Mouse (Mus musculus): ENCODE results near the gene Selenoo.

Selenoo gene

DNA sequence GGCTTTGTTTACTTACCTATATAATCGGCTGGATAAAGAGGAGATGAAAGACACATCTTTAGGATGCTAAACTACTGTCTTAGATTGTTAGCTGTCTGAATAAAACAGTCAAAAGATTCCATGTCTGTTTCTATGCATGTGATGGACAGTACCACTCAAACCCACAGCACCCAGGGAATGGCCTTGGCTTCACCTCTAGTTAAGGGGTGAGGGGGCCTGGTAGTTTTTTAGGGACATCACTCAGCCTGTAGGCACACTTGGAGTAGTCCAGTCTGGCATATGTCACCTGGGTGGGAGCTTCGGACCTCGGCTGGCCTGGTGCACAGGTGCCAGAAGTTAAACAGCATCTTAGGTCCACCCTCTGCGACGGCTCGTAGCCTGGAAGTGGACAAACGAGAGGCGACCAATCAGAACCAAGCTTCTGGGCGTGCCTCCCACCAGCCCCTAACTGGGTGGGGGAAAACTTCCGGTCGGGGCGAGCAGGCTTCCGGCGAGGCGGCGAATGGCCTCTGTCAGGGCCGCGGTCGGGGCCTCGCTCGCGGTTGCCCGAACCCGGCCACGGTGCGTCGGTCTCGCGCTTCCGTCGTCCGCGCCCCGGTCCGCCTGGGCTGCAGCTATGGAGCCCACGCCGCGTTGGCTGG lies at the start of gene Selenoo:
Gene Selenoo (plus strand): TSS at position 478 of the 641 bp plus-strand sequence.
- peak; percentile 95 for DNase-seq

DNA sequence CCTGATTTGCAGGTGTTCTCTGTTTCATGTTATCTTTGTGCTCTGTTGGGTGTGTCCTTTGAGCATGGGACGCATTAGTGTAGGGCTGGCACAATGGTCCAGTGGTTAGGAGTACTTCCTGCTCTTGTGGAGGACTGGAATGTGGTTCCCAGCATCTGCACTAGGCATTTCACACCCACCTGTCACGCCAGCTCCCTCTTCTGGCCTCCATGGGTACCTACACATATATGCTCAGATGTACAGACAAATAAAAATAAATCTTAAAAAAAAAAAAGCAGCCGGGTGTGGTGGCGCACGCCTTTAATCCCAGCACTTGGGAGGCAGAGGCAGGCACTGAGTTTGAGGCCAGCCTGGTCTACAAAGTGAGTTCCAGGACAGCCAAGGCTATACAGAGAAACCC lies 44.5 kb upstream of the Selenoo start:
- DNase-seq: no peak

DNA sequence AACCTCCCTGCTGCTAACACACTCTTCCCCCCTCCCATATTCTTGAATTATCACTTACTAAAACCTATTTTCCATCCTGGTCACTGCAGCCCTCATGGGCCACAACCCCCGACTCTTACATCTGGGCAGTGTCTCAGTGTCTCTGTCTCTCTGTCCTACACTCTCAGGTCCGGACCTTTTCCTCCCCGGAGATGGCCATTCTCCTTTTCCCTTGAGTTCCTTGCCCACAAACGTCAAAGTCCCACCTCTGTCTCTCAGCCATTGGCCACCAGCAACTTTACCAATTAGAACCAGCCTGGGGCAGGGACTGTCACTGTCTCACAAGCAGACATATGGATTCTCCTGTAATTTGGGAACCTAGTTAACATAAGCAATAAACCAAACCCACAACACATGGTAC lies 42.5 kb upstream of the Selenoo start:
- no peak for DNase-seq

DNA sequence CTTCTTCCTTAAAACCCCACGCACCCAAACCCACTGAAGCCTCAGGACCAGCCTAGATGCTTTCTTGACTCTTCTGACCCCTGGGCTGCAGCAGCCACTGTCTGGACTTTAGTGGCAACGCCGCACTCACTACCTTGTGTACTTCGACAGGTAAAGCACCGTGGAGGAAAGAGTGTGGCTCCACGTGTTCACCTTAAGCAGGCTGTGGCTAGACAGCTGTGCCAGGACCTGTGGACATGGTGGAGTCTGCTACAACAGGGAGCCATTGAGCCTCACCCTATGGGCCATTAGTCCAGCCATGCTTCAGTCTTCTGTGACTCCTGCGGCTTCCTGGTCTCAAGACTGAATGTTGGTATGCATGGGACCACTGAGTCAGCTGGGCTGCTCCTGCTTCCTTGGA lies 34.2 kb upstream of the Selenoo start:
- DNase-seq: no peak

DNA sequence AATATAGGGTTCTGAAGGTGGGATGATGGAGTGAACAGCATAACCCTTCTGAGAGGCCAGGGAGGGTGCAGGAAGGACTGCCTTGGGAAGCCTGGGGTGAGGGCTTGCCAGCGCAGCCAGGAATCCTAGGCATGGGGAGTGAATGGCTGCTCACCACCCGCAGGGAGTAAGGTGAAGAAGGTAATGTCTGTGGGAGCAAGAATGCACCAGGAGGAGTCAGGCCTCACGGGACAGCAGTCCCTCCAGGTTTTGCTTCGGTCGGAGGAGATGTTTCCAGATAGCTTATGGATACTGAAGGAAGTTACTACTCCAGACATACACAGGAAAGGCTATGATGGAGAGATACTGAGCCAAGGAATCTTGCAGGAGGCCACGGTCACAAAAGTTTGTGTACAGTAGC lies 30.1 kb upstream of the Selenoo start:
- no peak for DNase-seq

DNA sequence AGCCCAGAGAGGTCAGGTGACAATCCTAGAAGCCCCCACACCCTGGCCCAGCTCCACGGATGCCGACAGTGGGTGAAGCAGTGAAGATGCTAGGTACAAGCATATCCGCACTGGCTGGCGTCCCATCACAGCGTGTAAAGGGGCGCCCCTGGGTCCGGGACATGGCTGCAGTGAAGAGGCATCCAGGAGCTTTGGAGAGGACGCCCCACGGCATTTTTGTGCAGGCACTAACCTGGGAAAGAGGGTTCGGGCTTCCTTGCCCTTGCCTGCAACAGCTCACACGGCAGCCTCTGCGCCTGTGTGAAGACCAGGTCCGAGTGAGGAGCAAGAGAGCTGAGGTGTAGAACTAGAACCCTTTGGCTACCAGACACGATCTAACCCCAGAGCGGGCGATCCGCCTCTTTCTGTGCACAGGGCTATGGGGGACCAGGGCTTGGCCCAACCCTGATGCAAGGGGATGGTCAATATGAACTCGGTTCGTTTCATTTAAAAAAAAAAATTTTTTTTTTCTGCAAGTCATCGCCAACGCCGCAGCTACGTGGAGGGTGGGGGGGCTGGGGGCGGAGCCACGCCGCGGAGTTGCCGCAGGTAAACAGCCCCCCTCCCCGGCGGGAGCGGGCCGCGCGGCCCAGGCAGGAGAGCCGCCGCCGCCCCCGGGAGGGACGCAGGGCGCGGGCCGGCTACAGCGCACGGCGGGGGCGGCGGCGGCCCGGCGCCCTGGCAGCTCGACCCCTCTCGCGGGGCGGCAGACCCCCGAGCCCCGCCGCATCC lies 29.5 kb upstream of the Selenoo start, which contains the start of gene Panx2:
Gene Panx2 (plus strand): TSS at position 574 of the 771 bp plus-strand sequence.
- DNase-seq: no peak

DNA sequence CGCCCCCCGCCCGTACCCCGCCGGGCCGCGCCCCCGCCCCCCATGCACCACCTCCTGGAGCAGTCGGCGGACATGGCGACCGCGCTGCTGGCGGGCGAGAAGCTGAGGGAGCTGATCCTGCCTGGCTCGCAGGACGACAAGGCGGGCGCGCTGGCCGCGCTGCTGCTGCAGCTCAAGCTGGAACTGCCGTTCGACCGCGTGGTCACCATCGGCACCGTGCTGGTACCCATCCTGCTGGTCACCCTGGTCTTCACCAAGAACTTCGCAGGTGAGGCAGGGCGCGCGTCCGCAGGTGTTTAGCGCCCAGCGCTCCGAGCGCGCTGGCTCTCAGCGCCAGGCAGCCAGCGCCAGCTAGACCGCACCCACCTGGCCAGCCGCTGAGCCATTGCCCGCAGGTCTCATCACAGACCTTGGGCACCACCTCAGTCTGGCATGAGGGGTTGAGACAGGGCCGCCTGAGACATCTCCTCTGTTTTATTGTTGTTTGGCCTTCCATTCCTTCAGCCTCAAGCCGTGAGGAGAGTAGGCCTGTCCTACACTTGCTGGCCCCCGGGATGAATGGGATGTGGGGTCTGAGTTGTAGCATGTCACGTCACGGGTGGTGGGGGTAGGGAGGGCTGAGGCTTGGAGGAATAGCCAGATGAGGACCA lies 28.7 kb upstream of the Selenoo start:
- no peak for DNase-seq

DNA sequence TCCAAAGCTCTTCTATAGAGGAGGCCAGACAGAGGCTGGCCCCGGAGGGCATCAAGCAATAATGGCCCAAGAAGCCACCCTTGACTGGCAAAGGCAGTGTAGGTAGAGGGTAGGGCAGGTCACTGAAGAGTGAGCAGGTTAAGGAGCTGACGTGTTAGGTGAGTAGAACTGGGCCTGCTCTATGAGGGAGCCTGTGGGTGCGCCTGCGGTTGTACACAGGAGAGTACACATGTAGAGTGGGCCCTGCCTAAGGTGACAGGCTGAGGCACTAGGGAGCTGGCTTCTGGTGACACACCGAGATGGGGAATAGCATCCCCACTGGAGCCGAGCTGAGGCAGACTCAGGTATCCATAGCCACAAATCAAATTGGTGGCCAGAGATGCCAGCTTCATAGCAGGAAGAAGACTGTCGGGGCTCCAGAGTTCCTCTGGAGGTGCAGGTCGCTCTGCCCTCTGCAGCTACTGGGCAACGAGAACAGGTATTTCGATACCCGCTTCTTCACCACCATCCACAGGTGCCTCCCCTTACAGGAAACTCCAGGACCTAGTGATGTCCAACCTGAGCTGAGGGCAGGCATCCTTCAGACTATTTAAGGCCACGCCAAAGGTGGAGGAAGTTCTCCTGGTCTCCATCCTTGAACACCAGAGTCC lies 27.9 kb upstream of the Selenoo start:
- DNase-seq: no peak

DNA sequence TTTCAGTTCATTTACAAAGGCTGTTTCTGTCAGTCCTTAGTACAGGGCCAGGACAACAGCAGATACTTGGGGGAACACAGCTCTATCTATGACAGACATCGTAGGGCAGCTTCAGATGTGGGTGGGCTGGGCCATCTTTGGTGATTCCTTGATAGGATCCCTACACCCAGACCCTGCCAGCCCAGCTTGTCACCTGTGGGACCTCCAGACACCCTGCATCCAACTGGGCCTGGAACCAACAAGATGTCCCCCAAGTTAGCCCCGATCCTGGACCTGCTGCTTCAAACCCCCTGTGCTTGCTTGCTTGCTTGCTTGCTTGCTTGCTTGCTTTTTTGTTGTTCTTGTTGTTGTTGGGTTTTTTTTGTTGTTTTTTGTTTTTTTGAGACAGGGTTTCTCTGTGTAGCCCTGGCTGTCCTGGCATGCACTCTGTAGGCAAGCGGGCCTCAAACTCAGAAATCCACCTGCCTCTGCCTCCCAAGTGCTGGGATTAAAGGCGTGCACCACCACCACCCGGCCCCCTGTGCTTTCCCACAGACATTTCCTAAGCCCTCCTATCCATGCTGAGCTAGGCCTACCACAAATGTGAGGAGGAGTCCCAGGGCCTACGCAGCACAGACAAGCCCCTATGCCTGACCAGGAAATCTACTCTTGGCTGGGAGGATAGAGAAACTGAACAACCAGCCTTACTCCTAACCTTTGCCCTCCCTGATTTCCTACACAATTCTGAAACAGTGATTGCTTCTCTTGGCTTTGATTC lies 26.9 kb upstream of the Selenoo start:
- DNase-seq: no peak

DNA sequence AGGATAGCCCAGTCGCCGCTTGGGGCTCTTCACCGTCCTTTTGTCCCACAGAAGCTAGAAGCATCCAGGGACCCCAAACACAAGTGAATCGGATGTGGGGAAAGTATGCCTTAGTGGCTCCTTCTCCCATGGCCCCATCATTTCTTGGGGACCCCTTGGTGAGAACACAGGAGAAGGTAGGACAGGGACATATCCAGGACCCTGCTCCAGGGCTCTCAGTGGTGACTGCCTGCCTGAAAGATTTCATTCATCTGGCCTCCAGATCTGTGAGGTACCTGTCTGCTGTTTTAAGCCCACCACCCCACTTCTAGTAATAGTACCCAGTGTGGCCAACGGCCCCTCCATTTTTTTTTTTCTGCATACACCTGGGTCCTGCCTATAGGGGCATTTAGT lies 26.4 kb upstream of the Selenoo start:
- DNase-seq: no peak

DNA sequence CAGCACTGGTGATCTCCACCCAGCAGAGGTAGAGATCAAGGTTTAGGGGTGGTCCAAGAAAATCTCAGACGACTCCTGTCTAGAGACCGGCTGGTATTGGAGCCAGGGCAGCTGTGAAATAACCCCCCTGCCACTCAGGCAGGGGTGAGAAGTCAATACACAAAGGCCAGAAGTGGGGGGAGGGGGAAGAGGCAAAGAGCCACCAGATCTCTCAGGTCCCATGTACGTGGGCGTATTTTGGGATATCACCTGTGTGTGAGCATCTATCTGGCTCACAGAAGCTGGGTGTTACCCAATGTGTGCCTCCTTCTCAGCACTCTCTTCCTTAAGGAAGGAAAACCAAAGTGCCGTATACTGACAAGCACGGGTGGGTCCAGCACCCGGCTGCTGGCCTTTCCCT lies 25.9 kb upstream of the Selenoo start:
- DNase-seq: no peak

DNA sequence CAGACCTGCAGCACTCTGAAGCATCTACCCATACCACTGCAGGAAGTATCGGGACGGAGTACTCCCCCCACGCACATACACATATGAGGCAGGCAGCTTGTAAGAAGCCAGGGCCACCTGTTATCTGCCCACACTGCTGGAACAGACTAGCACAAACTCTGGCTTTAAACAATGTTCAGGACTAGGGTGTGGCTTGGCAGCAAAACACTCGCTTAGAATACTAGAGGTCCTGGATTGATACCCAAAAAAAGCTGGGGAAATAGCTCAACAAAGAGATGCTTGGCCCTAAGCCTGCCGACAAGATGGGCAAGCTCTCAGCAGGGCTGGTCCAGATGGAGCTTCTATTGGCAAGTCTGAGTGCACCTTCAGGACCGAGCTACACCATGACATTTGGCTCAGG lies 25.3 kb upstream of the Selenoo start:
- no peak for DNase-seq

DNA sequence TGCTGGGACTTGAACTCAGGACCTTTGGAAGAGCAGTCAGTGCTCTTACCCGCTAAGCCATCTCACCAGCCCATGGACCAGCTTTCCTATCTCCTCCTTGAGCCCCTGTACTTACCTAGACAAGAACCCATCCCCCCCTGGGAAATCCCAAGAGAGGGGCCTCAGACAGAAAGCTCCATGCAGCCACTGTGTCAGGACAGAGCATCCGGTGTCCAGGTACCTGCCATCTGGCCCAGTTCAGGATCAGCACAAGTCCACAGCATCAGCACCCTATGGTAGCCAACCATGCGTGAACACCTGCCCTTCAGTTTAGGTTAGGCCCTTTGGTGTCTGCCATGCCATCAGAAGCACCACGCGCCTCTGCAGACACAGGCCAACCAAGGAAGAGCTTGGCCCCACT lies 24.0 kb upstream of the Selenoo start:
- no peak for DNase-seq

DNA sequence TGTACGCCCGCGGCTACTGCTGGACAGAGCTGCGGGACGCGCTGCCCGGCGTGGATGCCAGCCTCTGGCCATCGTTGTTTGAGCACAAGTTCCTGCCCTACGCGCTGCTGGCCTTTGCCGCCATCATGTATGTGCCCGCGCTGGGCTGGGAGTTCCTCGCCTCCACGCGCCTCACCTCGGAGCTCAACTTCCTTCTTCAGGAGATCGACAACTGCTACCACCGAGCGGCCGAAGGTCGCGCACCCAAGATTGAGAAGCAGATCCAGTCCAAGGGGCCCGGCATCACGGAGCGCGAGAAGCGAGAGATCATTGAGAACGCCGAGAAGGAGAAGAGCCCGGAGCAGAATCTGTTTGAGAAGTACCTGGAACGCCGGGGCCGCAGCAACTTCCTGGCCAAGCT lies 21.3 kb upstream of the Selenoo start:
- no peak for DNase-seq

DNA sequence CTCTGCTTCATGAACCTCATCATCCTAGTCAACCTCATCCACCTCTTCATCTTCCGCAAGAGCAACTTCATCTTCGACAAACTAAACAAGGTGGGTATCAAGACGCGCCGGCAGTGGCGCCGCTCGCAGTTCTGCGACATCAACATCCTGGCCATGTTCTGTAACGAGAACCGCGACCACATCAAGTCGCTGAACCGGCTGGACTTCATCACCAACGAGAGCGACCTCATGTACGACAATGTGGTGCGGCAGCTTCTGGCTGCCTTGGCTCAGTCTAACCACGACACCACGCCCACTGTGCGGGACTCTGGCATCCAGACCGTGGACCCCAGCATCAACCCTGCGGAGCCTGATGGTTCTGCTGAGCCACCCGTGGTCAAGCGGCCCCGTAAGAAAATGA lies 20.7 kb upstream of the Selenoo start:
- no peak for DNase-seq

DNA sequence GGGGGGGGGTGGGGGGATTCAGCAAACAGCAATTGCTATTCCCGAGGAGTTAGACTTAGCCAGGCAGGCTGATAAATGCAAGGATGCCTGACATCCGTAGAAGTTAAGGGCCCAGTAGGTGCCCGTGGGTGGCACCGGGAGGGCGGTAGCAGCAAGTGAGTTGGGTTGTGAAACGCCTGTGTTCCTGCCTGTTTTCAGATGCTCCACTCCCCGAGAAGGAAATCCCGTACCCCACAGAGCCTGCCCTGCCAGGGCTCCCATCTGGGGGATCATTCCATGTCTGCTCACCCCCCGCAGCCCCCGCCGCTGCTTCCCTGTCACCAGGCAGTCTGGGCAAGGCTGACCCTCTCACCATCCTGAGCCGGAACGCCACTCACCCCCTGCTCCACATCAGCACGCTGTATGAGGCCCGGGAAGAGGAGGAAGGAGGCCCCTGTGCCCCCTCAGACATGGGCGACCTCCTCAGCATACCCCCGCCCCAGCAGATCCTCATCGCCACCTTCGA lies 19.5 kb upstream of the Selenoo start:
- DNase-seq: no peak

DNA sequence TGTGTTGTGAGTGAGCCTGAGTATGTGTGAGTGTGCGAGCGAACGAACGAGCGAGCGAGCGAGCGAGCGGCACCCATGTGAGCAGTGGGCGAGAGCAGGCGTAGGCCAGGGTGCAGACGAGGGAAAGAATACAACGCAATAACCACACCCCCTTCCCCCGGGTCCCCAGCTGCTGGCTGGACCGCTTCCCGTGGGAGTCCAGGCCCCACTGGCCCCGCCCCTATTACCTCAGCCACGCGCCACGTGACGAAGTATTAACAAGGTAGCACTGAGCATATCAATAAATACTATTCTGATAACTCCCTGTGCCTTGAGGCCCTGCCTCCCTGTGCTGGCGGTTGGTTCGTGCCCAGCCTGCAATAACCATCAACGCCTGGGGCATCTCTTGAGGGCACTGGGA lies 18.3 kb upstream of the Selenoo start:
- no peak for DNase-seq

DNA sequence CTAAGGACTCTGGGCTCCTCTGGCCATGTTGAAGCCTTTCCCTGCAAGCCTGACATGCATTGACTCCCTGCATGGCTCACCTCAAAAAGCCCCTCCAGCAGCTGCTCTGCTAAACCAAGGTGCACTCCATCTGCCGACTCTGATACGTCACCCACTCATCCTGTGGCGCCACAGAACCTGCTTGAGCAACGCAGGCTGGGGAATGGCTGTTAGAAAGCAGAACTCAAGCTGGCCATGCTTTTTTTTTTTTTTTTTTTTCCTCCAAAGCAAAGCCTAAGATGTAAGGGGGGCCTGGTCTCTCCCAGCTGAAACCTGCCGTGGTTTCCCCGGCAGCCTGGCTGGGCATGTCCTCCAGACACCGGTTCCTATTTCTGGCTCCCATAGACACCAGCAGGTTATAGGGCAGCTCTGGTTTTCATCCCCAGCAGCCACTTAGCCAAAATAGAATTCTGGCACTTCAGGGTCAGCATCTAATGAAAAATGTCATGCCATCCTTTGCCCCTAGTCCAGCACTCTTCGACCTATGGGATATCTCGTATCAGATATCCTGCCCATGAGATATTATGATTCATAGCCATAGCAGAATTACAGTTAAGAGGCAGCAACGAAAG lies 14.8 kb upstream of the Selenoo start:
- DNase-seq: no peak

DNA sequence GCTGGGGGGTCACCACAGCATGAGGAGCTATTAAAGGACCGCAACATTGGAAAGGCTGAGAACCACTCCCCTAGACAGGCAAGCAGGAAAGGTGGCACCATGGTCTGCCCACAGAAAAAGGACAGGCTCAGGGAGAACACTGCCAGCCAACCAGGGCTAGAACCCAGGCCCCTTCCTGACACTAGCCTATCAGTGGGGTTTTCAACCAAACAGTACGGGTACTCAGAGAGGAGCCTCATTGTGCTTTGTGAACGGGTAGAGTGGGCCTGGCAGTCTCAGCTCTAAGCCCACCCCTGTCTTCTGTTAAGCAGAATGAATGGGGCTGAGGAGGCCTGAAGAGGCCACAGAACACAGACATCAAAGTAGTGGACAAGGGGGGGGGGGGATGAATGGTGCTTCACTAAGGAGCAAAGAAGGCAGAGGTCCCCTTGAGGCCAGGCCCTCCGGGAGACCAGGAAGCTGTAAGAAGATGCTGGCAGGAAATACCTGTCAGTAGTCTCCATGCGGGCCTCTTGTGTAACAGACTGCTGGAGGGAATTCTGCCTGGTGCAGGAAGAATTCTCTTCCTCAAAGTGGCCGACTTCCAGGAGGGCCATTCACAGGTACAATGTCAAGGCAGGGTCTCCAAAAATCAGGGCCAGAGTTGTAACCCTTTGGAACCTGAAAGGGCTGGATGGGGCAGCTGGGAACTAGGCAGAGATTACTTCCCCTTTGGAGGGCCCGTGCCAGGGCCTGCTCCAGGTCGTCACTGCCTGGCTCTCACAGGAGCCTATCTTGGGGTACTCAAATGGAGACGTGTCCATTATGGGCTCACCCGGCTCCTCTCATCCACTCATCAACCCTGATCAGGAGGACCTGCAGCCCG lies 14.0 kb upstream of the Selenoo start, which contains the start of gene Trabd:
Gene Trabd (plus strand): TSS at position 512 of the 865 bp plus-strand sequence.
- no peak for DNase-seq

DNA sequence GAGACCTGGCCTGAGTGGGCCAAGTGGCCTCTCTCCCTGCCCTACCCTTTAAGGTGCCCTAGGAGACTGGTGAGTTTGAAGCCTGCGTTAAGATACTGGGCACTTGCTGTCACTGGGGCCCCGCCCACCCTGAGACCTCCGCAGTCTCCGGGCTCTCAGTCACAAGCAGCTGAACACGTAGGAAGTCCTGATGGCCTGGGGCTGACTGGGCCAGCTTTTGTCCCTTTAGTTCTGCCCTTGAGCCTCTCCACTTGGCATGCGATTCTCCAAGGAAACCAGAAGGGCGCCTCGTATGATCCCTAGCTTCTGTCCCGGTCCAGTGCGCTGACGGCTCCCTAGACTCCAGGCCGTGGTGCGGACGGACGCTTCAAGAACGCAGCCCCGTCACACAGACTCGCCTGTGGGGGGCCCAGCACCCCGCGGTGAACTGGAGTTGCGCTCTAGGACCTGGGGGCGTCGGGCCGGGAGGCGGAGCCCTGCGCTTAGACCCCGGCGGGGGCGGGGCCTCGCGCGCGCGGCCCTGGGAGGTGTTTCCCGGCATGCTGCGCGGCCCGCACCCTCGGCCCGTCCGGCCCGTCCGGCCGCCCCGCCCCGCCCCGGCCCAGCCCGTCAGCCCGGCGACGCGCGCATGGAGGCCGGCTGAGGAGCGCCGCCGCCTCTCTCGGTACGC lies 13.3 kb upstream of the Selenoo start:
- peak; percentile 93 for DNase-seq
